Comparison of ENCODE assay signal across 31 mouse cellular contexts in the genomic region with DNA sequence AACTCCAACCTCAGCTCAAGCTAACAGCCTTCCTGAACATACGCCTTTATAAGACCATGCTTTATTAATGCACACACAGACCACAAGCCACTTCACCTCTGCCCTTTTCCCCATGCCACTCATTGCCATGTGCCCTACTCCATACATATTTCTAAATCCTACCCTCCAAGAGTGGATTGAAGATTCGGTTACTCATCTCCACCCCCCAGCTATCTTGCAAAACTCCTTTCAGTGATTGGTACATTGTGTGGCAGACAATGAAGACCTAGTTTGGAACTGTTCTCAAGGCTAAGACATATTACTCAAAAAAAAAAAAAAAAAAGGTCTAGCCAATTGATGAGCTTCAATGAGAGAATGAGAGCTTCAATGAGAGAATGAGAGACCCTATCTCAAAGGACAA. TPM values are rescaled to one million over a fixed set of nuclear protein-coding genes. Genes with fewer than 3 reads are reported as not detected.
A peak's percentile ranks its signal among the peaks of the same experiment; 100 is the strongest.
DNase-seq lines count a peak whose midpoint lies in the region; ATAC-seq lines count a peak whose summit lies in the region.
"Had no signal": no experiment of that assay in that cellular context is flagged by ENCODE, and none has a peak within 500 bp of the region (broad histone marks: within the 10 kb centered on the region; RNA-seq: fewer than 3 reads in every experiment).

No protein-coding gene starts in this region.

- WGBS in hindbrain, embryonic 14.5 days: 94% methylated on average over 2 of the region's 2 CpGs

- H3K36me3 ChIP-seq in hindbrain, embryonic 14.5 days (replicated peaks; ENCODE audit: control insufficient read depth, insufficient read depth): no peaks in the 10 kb centered on the region

- no peak overlapping the region for H3K27ac ChIP-seq in hindbrain, embryonic 14.5 days

- no peak for ATAC-seq in hindbrain, embryonic 14.5 days (ENCODE audit: low FRiP score)
- ATAC-seq: activated CD4-positive, CD25-positive, alpha-beta regulatory T cell, adult 4 months; CD4-positive, CD25-positive, alpha-beta regulatory T cell, adult 4 months; Patski had no signal

- no peak overlapping the region for H3K4me3 ChIP-seq in hindbrain, embryonic 14.5 days (replicated peaks; ENCODE audit: low read length)

- peaks cover 21% of the 10 kb centered on the region for H3K4me1 ChIP-seq in hindbrain, embryonic 14.5 days (replicated peaks; ENCODE audit: control insufficient read depth, insufficient read depth, low read length)

- H3K9me3 ChIP-seq in hindbrain, embryonic 14.5 days (ENCODE audit: control insufficient read depth, low read length): no peaks in the 10 kb centered on the region
- H3K9me3 ChIP-seq: G1E had no signal

- no peak overlapping the region for H3K4me2 ChIP-seq in hindbrain, embryonic 14.5 days (replicated peaks)

- no peak overlapping the region for H3K9ac ChIP-seq in hindbrain, embryonic 14.5 days

- DNase-seq in lung, postnatal 36 days: peak; percentile 10
- DNase-seq in lung, adult 18-20 months: no peak
- DNase-seq in 416B (ENCODE audit: low read depth) (peak; percentile 51), NIH3T3 (ENCODE audit: low read depth) (peak; percentile 24), adipocyte (ENCODE audit: low spot score) (peak; percentile 51)
- no peak for DNase-seq in hindbrain, embryonic 14.5 days (ENCODE audit: low spot score)
- no peak for DNase-seq in embryo, embryonic 10.5 days (ENCODE audit: low spot score)
- DNase-seq in layer of hippocampus, adult 18-20 months (ENCODE audit: low spot score in 2 of 2): no peak
- DNase-seq: adrenal gland, adult 2 months; adrenal gland, adult 8-10 months; adrenal gland, postnatal 10 days; adrenal gland, postnatal 14 days; adrenal gland, postnatal 25 days; adrenal gland, postnatal 36 days; B cell, adult 2 months; cerebellum, adult 11 months; cerebellum, adult 11-12 months; cerebellum, adult 18-20 months; cerebellum, adult 2 months; cerebellum, adult 8-10 months had no signal

- H3K27me3 ChIP-seq in hindbrain, embryonic 14.5 days (ENCODE audit: control insufficient read depth, insufficient read depth, low read length): no peaks in the 10 kb centered on the region
- H3K27me3 ChIP-seq: CH12.LX, Patski had no signal

RNA-seq across cellular contexts. Expression of a gene that starts 4.0 kb away (rescaled TPM):
- 86.1 and 98.6 TPM in 2 replicates for polyA plus RNA-seq in hindbrain, embryonic 14.5 days (2014; fragmentation: Nextera tagmentation; extraction: Ambion mirVana)
- total RNA-seq in layer of hippocampus, adult 18-20 months (2021): 10 to 100 TPM; 34.3 to 36.9 TPM

RNA-seq across cellular contexts. Expression of a gene that starts 4.3 kb away (rescaled TPM):
- 5.0 and 5.8 TPM in 2 replicates for polyA plus RNA-seq in hindbrain, embryonic 14.5 days (2014; fragmentation: Nextera tagmentation; extraction: Ambion mirVana)
- 1 to 10 TPM; 6.4 to 6.8 TPM for total RNA-seq in layer of hippocampus, adult 18-20 months (2021)

RNA-seq across cellular contexts. Expression of a gene that starts 39.7 kb away (rescaled TPM):
- polyA plus RNA-seq in hindbrain, embryonic 14.5 days (2014; fragmentation: Nextera tagmentation; extraction: Ambion mirVana): not detected in 2 replicates
- not detected for total RNA-seq in layer of hippocampus, adult 18-20 months (2021)
- total RNA-seq: adrenal gland, adult 18-20 months; adrenal gland, adult 2 months; adrenal gland, adult 8-10 months; adrenal gland, postnatal 10 days; adrenal gland, postnatal 14 days; adrenal gland, postnatal 25 days; adrenal gland, postnatal 36 days; adrenal gland, postnatal 4 days; CH12.LX; ES-E14; G1E; MEL had no signal
- polyA plus RNA-seq: adrenal gland, adult 2 months; brain, embryonic 14.5 days; C2C12; CD4-positive, CD25-positive, alpha-beta regulatory T cell, adult 4 months; cerebellum, adult 2 months; Patski had no signal

RNA-seq across cellular contexts. Expression of a gene that starts 42.7 kb away (rescaled TPM):
- polyA plus RNA-seq in hindbrain, embryonic 14.5 days (2014; fragmentation: Nextera tagmentation; extraction: Ambion mirVana): 8.7 and 9.2 TPM in 2 replicates
- 1 to 10 TPM; 5.4 to 6.9 TPM for total RNA-seq in layer of hippocampus, adult 18-20 months (2021)
- total RNA-seq: G1E had no signal
- polyA plus RNA-seq: G1E had no signal

Comparison
In these comparisons a context has a peak if more than half of its experiments do, and no peak if none do; other contexts are left out.
1. DNase-seq: peak in lung, postnatal 36 days (single experiment), 416B (single experiment), NIH3T3 (single experiment) and adipocyte (single experiment); none in lung, adult 18-20 months (0 of 2), hindbrain, embryonic 14.5 days (single experiment), embryo, embryonic 10.5 days (single experiment) and layer of hippocampus, adult 18-20 months (0 of 2).